Comparison of ENCODE assay signal across 14 mouse cellular contexts in the genomic region with DNA sequence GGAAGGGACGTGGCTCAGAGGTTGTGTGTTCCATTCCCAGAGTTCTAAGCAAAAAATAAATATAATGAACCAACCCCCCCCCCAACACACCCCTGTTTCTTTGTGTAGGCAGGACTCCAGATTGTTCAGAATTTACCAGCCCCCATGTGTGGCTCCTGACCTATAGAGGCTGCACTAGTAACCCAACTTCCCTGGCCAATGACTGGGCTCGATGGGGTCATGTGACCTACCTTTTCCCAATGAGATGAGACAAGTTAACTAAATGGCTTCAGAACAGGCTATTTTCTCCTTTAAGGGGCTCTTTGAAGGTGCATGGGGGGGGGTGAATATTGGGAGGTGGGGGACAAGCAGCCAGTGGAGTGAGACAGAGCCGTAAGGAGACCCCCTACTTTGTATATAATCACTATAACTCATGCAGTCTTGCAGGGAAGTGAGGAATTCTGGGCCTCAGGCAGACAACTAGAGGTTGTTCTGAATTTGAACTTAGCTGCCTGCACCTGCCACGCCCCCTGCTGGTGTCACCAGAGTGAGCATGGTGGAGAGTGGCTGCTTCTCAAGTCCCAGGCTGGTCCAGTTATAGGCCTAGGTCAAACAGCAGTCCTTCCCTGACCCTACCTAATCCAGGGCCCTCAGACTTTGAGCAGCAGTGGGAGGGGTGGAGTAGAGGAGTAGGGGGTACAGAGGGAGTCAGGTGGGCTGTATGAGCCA. TPM values are rescaled to one million over a fixed set of nuclear protein-coding genes. Genes with fewer than 3 reads are reported as not detected.
DNase-seq lines count a peak whose midpoint lies in the region; ATAC-seq and TF ChIP-seq lines count a peak whose summit lies in the region.
"Had no signal": no experiment of that assay in that cellular context is flagged by ENCODE, and none has a peak within 500 bp of the region (broad histone marks: within the 10 kb centered on the region; RNA-seq: fewer than 3 reads in every experiment).

No protein-coding gene starts in this region.

- H3K9me3 ChIP-seq in heart, embryonic 10.5 days: no peaks in the 10 kb centered on the region
- no peaks in the 10 kb centered on the region for H3K9me3 ChIP-seq in lung, postnatal 0 days (ENCODE audit: low read length)
- H3K9me3 ChIP-seq: embryonic facial prominence, embryonic 15.5 days; liver, embryonic 13.5 days had no signal

- ATAC-seq in lung, postnatal 0 days: no peak
- no peak for ATAC-seq in megakaryocyte, adult 5-6 weeks (ENCODE audit: poor library complexity, severe bottlenecking)
- ATAC-seq: Patski had no signal

- H3K9ac ChIP-seq in lung, postnatal 0 days (replicated peaks; ENCODE audit: low read depth): no peak overlapping the region
- H3K9ac ChIP-seq: embryonic facial prominence, embryonic 15.5 days; hindbrain, embryonic 14.5 days; liver, embryonic 13.5 days had no signal

- TF ChIP-seq CTCF in lung, postnatal 0 days (IDR thresholded peaks at IDR 0.05): peak; percentile 44
- peak; percentile 50; the same call in 1 of the 2 replicates for TF ChIP-seq CTCF in bone marrow macrophage, adult 2 months (IDR thresholded peaks at IDR 0.05; ENCODE audit: low read depth, low read length)

- H3ac ChIP-seq in myocyte (ENCODE audit: control insufficient read depth, insufficient read length): no peak overlapping the region

- no peaks in the 10 kb centered on the region for H3K36me3 ChIP-seq in heart, embryonic 10.5 days
- H3K36me3 ChIP-seq in lung, postnatal 0 days (ENCODE audit: insufficient read depth, low read length): no peaks in the 10 kb centered on the region
- no peaks in the 10 kb centered on the region for H3K36me3 ChIP-seq in myocyte (ENCODE audit: control insufficient read depth, insufficient read depth)
- H3K36me3 ChIP-seq: embryonic facial prominence, embryonic 15.5 days; liver, embryonic 13.5 days had no signal

- H3K4me3 ChIP-seq in heart, embryonic 10.5 days: no peak overlapping the region
- H3K4me3 ChIP-seq in lung, postnatal 0 days (ENCODE audit: low read depth, low read length): no peak overlapping the region
- H3K4me3 ChIP-seq in bone marrow macrophage, adult 2 months (ENCODE audit: insufficient read depth, low read length): no peak overlapping the region
- no peak overlapping the region for H3K4me3 ChIP-seq in myocyte
- H3K4me3 ChIP-seq: embryonic facial prominence, embryonic 15.5 days; liver, embryonic 13.5 days had no signal

- no peak for TF ChIP-seq POLR2A in bone marrow macrophage, adult 2 months (IDR thresholded peaks at IDR 0.05; ENCODE audit: borderline replicate concordance, low read depth, low read length)
- no peak for TF ChIP-seq POLR2A in myocyte (IDR thresholded peaks at IDR 0.05; ENCODE audit: insufficient read length, low read depth)

- no peak overlapping the region for H3K4me2 ChIP-seq in lung, postnatal 0 days (replicated peaks; ENCODE audit: low read depth, low read length)
- no peak overlapping the region for H3K4me2 ChIP-seq in myocyte (ENCODE audit: low read depth)
- H3K4me2 ChIP-seq: liver, embryonic 13.5 days had no signal

- whole genome bisulfite sequencing in heart, embryonic 10.5 days: 64% methylated on average over 4 of the region's 4 CpGs
- WGBS in lung, postnatal 0 days: 63% methylated on average over 4 of the region's 4 CpGs

- no peak for TF ChIP-seq EP300 in lung, postnatal 0 days (IDR thresholded peaks at IDR 0.05)

- H3K4me1 ChIP-seq in heart, embryonic 10.5 days: peaks cover 33% of the 10 kb centered on the region
- H3K4me1 ChIP-seq in lung, postnatal 0 days (ENCODE audit: insufficient read depth, low read depth, low read length): no peaks in the 10 kb centered on the region
- no peaks in the 10 kb centered on the region for H3K4me1 ChIP-seq in bone marrow macrophage, adult 2 months (ENCODE audit: control insufficient read depth, insufficient read depth, low read length)

- 0 out of 2 replicates have a peak overlapping the region, but pooled peaks have one; percentile 6 for H3K27ac ChIP-seq in heart, embryonic 10.5 days
- no peak overlapping the region for H3K27ac ChIP-seq in lung, postnatal 0 days (ENCODE audit: low read length)
- H3K27ac ChIP-seq in bone marrow macrophage, adult 2 months (ENCODE audit: insufficient read depth, low read depth, low read length): no peak overlapping the region
- H3K27ac ChIP-seq: embryonic facial prominence, embryonic 15.5 days; hindbrain, embryonic 14.5 days; liver, embryonic 13.5 days had no signal

- peaks cover 24% of the 10 kb centered on the region for H3K27me3 ChIP-seq in heart, embryonic 10.5 days (ENCODE audit: insufficient read depth, poor library complexity, severe bottlenecking)
- H3K27me3 ChIP-seq in lung, postnatal 0 days (replicated peaks; ENCODE audit: insufficient read depth, low read length): no peaks in the 10 kb centered on the region
- peaks cover 9% of the 10 kb centered on the region for H3K27me3 ChIP-seq in myocyte (ENCODE audit: control insufficient read depth, insufficient read depth, insufficient read length)
- H3K27me3 ChIP-seq: embryonic facial prominence, embryonic 15.5 days; Patski had no signal

- no peaks in the 10 kb centered on the region for H3K79me2 ChIP-seq in myocyte (ENCODE audit: control insufficient read depth, insufficient read depth)

- DNase-seq in heart, embryonic 10.5 days (ENCODE audit: low spot score): no peak
- DNase-seq in heart, adult 11 months: no peak
- DNase-seq in lung, postnatal 0 days (ENCODE audit: low spot score): no peak
- DNase-seq in lung, postnatal 14 days: no peak
- no peak for DNase-seq in MN1 (ENCODE audit: low spot score)
- DNase-seq: gastrocnemius, postnatal 14 days; liver, embryonic 13.5 days; thymus, adult 2 months had no signal

TF ChIP-seq in myocyte, 11 proteins besides CTCF, POLR2A, EP300 and RAD21:
- TF ChIP-seq MYOG (IDR thresholded peaks at IDR 0.05; ENCODE audit: control insufficient read depth in 1 of 3, insufficient read depth in 1 of 3, insufficient read length in 2 of 3, low read depth in 2 of 3) (no peak), USF1 (IDR thresholded peaks at IDR 0.05; ENCODE audit: low read depth) (peak; percentile 46)

RNA-seq across cellular contexts. Expression of a gene that starts 17.1 kb away (rescaled TPM):
- 0.73 and 0.91 TPM in 2 replicates for polyA plus RNA-seq in heart, embryonic 10.5 days (2016; fragmentation: Nextera tagmentation; extraction: Ambion mirVana)
- polyA plus RNA-seq in lung, postnatal 0 days (2015; fragmentation: Nextera tagmentation; extraction: Ambion mirVana): 0.85 and 0.87 TPM in 2 replicates
- polyA plus RNA-seq in bone marrow macrophage, adult 2 months (2012; ENCODE audit: insufficient read depth, insufficient read length, missing spikeins): not detected in 2 replicates
- 0.25 TPM for polyA plus RNA-seq in myocyte (2012; fragmentation: generic; extraction: Trizol)
- total RNA-seq in megakaryocyte, adult 5-6 weeks (2015): not detected in 2 replicates
- total RNA-seq in megakaryocyte, adult 5-6 weeks (2017): not detected in 2 replicates

RNA-seq across cellular contexts. Expression of a gene that starts 46.0 kb away (rescaled TPM):
- not detected in 2 replicates for polyA plus RNA-seq in heart, embryonic 10.5 days (2016; fragmentation: Nextera tagmentation; extraction: Ambion mirVana)
- not detected in 2 replicates for polyA plus RNA-seq in lung, postnatal 0 days (2015; fragmentation: Nextera tagmentation; extraction: Ambion mirVana)
- polyA plus RNA-seq in bone marrow macrophage, adult 2 months (2012; ENCODE audit: insufficient read depth, insufficient read length, missing spikeins): not detected in 2 replicates
- not detected for polyA plus RNA-seq in myocyte (2012; fragmentation: generic; extraction: Trizol)
- total RNA-seq in megakaryocyte, adult 5-6 weeks (2015): not detected in 2 replicates
- 0.08 TPM in 1 of 2 replicates, not detected in the other for total RNA-seq in megakaryocyte, adult 5-6 weeks (2017)
- total RNA-seq: gastrocnemius, postnatal 14 days had no signal
- polyA plus RNA-seq: embryonic facial prominence, embryonic 15.5 days; hindbrain, embryonic 14.5 days; liver, embryonic 13.5 days had no signal
